Mouse (Mus musculus) megakaryocyte, embryonic 14.5 days (primary cell): Measurements from ENCODE around the gene Ssbp2. TPM values are rescaled to one million over a fixed set of nuclear protein-coding genes. Genes with fewer than 3 reads are reported as not detected.

Experiments used
- H3K27me3 ChIP-seq: replicated peaks from 2 replicates; pipeline ENCODE3; 2012; ENCODE audit warnings: inconsistent platforms
- H3K36me3 ChIP-seq: replicated peaks from 2 replicates; pipeline ENCODE3; 2012; ENCODE audit warnings: low read length, inconsistent platforms, mixed read lengths
- H3K4me1 ChIP-seq: 2 replicates; pipeline ENCODE4 v1.6.1; 2012; ENCODE audit warnings: inconsistent platforms
- H3K4me3 ChIP-seq: replicated peaks from 2 replicates; pipeline ENCODE3; 2012; ENCODE audit warnings: moderate library complexity, mild to moderate bottlenecking, inconsistent platforms
- H3K9me3 ChIP-seq: 2 replicates; pipeline ENCODE4 v1.6.1; 2012; ENCODE audit warnings: inconsistent platforms
- FLI1 ChIP-seq: IDR thresholded peaks from 2 replicates; pipeline ENCODE4 v1.6.1; 2012; ENCODE audit warnings: low read length, inconsistent platforms, mixed read lengths
- GATA1 ChIP-seq: IDR thresholded peaks from 3 replicates; pipeline ENCODE4 v1.6.1; 2012; ENCODE audit warnings: mixed read lengths, low read length, inconsistent platforms, borderline replicate concordance
- polyA plus RNA-seq: library from polyadenylated mRNA; stranded (reverse); fragments of >175 nt; gene quantifications from 2 replicates; pipeline ENCODE4 v1.2.3, GENCODE M21; 2012; ENCODE audit warnings: low replicate concordance; ENCODE audit not compliant: insufficient read depth

Ssbp2 gene
- polyA plus RNA-seq, 1 experiment = 15.0 TPM

GRCm38 (mm10) chr13:91697011-91697410 is 236.9 kb downstream of the Ssbp2 start:
- no peaks in the 10 kb centered on the region for H3K9me3 ChIP-seq
- H3K4me1 ChIP-seq = peaks cover 18% of the 10 kb centered on the region
- peaks cover 73% of the 10 kb centered on the region for H3K36me3 ChIP-seq
- H3K27me3 ChIP-seq = no peaks in the 10 kb centered on the region
- TF ChIP-seq FLI1 (no peak), GATA1 (no peak)
- no peak overlapping the region for H3K4me3 ChIP-seq

- Histone ChIP-seq H3K4me1 (peaks cover 20% of the 10 kb centered on the region), H3K4me3 (peak overlapping the region; percentile 72)
These were observed 242.3 kb downstream of the Ssbp2 start for GRCm38 (mm10) chr13:91702337-91702736.

GRCm38 (mm10) chr13:91719487-91719886 is 259.4 kb downstream of the Ssbp2 start:
- H3K4me3 ChIP-seq = no peak overlapping the region
- TF ChIP-seq FLI1 (no peak), GATA1 (no peak)

More at GRCm38 (mm10) chr13:91702337-91702736, 242.3 kb downstream of the Ssbp2 start:
- TF ChIP-seq FLI1 = no peak
- no peak for TF ChIP-seq GATA1
- Histone ChIP-seq H3K36me3 (peaks cover 59% of the 10 kb centered on the region), H3K27me3 (no peaks in the 10 kb centered on the region), H3K9me3 (no peaks in the 10 kb centered on the region)

GRCm38 (mm10) chr13:91723108-91723735 is 263.1 kb downstream of the Ssbp2 start:
- H3K36me3 ChIP-seq = no peaks in the 10 kb centered on the region
- TF ChIP-seq GATA1 = no peak
- TF ChIP-seq FLI1 = no peak
- peaks cover 13% of the 10 kb centered on the region for H3K4me1 ChIP-seq
- peaks cover 2% of the 10 kb centered on the region for H3K27me3 ChIP-seq
- H3K4me3 ChIP-seq = no peak overlapping the region
- no peaks in the 10 kb centered on the region for H3K9me3 ChIP-seq

More at GRCm38 (mm10) chr13:91719487-91719886, 259.4 kb downstream of the Ssbp2 start:
- Histone ChIP-seq H3K36me3 (no peaks in the 10 kb centered on the region), H3K27me3 (peaks cover 2% of the 10 kb centered on the region), H3K4me1 (peaks cover 7% of the 10 kb centered on the region; the same call in 1 of the 2 replicates), H3K9me3 (no peaks in the 10 kb centered on the region)

- H3K36me3 ChIP-seq = no peaks in the 10 kb centered on the region
- TF ChIP-seq FLI1 (no peak), GATA1 (no peak)
- no peaks in the 10 kb centered on the region for H3K9me3 ChIP-seq
- H3K27me3 ChIP-seq = peaks cover 2% of the 10 kb centered on the region
- H3K4me1 ChIP-seq = peaks cover 13% of the 10 kb centered on the region
- no peak overlapping the region for H3K4me3 ChIP-seq
These were observed 263.6 kb downstream of the Ssbp2 start for GRCm38 (mm10) chr13:91723736-91724119.

GRCm38 (mm10) chr13:91724211-91724610 is 264.1 kb downstream of the Ssbp2 start:
- H3K4me1 ChIP-seq = peaks cover 13% of the 10 kb centered on the region
- no peak overlapping the region for H3K4me3 ChIP-seq
- H3K36me3 ChIP-seq = no peaks in the 10 kb centered on the region
- H3K9me3 ChIP-seq = no peaks in the 10 kb centered on the region
- peaks cover 2% of the 10 kb centered on the region for H3K27me3 ChIP-seq
- TF ChIP-seq FLI1 (no peak), GATA1 (no peak)

- TF ChIP-seq FLI1 (no peak), GATA1 (no peak)
- H3K9me3 ChIP-seq = no peaks in the 10 kb centered on the region
- H3K4me3 ChIP-seq = no peak overlapping the region
- peaks cover 2% of the 10 kb centered on the region for H3K27me3 ChIP-seq
- H3K36me3 ChIP-seq = no peaks in the 10 kb centered on the region
- H3K4me1 ChIP-seq = peaks cover 13% of the 10 kb centered on the region
These were observed 265.0 kb downstream of the Ssbp2 start for GRCm38 (mm10) chr13:91725130-91725529.

- Histone ChIP-seq H3K4me1 (peaks cover 13% of the 10 kb centered on the region), H3K4me3 (no peak overlapping the region), H3K27me3 (peaks cover 2% of the 10 kb centered on the region), H3K36me3 (no peaks in the 10 kb centered on the region), H3K9me3 (no peaks in the 10 kb centered on the region)
- TF ChIP-seq GATA1 (no peak), FLI1 (no peak)
These were observed 267.8 kb downstream of the Ssbp2 start for GRCm38 (mm10) chr13:91727899-91728298.

- peaks cover 18% of the 10 kb centered on the region for H3K27me3 ChIP-seq
- TF ChIP-seq FLI1 (no peak), GATA1 (no peak)
- H3K36me3 ChIP-seq = no peaks in the 10 kb centered on the region
- H3K9me3 ChIP-seq = peaks cover 7% of the 10 kb centered on the region
- H3K4me3 ChIP-seq = no peak overlapping the region
- H3K4me1 ChIP-seq = peaks cover 16% of the 10 kb centered on the region
These were observed 277.1 kb downstream of the Ssbp2 start for GRCm38 (mm10) chr13:91737191-91737590.

- Histone ChIP-seq H3K36me3 (no peaks in the 10 kb centered on the region), H3K9me3 (peaks cover 7% of the 10 kb centered on the region), H3K4me1 (peaks cover 13% of the 10 kb centered on the region), H3K27me3 (peaks cover 27% of the 10 kb centered on the region), H3K4me3 (no peak overlapping the region)
- no peak for TF ChIP-seq GATA1
- no peak for TF ChIP-seq FLI1
These were observed 280.8 kb downstream of the Ssbp2 start for GRCm38 (mm10) chr13:91740851-91741250.
